Mouse (Mus musculus) heart, adult 9 months (tissue): ENCODE measurements around the gene Trmt13.
"Not testable (repeated sequence)": the region's sequence is repeated elsewhere in the genome, so short reads cannot be mapped to it uniquely, and the experiment has no call there.

Source experiments
- DNase-seq, 2 experiments: peaks; one replicate each; pipeline ENCODE4 v3.0.0; 2022; ENCODE audit warnings: low spot score in 2 of 2

Trmt13 gene

GRCm38 (mm10) chr3:116634091-116634490 is 19.7 kb upstream of the Trmt13 start:
- DNase-seq: no peak

- no peak for DNase-seq
Observed at GRCm38 (mm10) chr3:116632971-116633370, 18.6 kb upstream of the Trmt13 start.

GRCm38 (mm10) chr3:116631459-116631858 is 17.1 kb upstream of the Trmt13 start:
- DNase-seq: no peak

GRCm38 (mm10) chr3:116622641-116623040 is 8.3 kb upstream of the Trmt13 start:
- DNase-seq: no peak

- no peak for DNase-seq
Observed at GRCm38 (mm10) chr3:116620636-116621370, 6.4 kb upstream of the Trmt13 start.

GRCm38 (mm10) chr3:116618855-116619254 is 4.5 kb upstream of the Trmt13 start:
- DNase-seq: no peak

- DNase-seq: no peak
Observed at GRCm38 (mm10) chr3:116615318-116616068, 1.1 kb upstream of the Trmt13 start.

- DNase-seq: no peak
Observed at GRCm38 (mm10) chr3:116604570-116604969, 9.8 kb downstream of the Trmt13 start.

GRCm38 (mm10) chr3:116601781-116602180 is 12.6 kb downstream of the Trmt13 start:
- DNase-seq: no peak

GRCm38 (mm10) chr3:116601005-116601404 is 13.4 kb downstream of the Trmt13 start:
- DNase-seq: no peak

- DNase-seq: no peak
Observed at GRCm38 (mm10) chr3:116599705-116600104, 14.7 kb downstream of the Trmt13 start.

GRCm38 (mm10) chr3:116595603-116595991 is 18.8 kb downstream of the Trmt13 start:
- DNase-seq: no peak

- peak; percentile 96 to 97 for DNase-seq
Observed at GRCm38 (mm10) chr3:116594728-116595602, 19.4 kb downstream of the Trmt13 start, which contains the start of gene Sass6. TSS of gene Sass6 (plus strand) at chr3:116594982.

GRCm38 (mm10) chr3:116594076-116594727 is 20.2 kb downstream of the Trmt13 start:
- DNase-seq: no peak

- no peak for DNase-seq
Observed at GRCm38 (mm10) chr3:116582201-116582600, 32.2 kb downstream of the Trmt13 start.

GRCm38 (mm10) chr3:116577286-116577685 is 37.1 kb downstream of the Trmt13 start:
- no peak for DNase-seq

- no peak for DNase-seq
Observed at GRCm38 (mm10) chr3:116570628-116571027, 43.8 kb downstream of the Trmt13 start.

GRCm38 (mm10) chr3:116563095-116563492 is 51.3 kb downstream of the Trmt13 start:
- DNase-seq: no peak

GRCm38 (mm10) chr3:116562408-116563094 is 51.8 kb downstream of the Trmt13 start, which contains the start of gene Lrrc39:
TSS of gene Lrrc39 (plus strand) at chr3:116562973.
- DNase-seq: peak; percentile 40 to 55

- not testable (repeated sequence) for DNase-seq
Observed at GRCm38 (mm10) chr3:116561315-116561714, 53.1 kb downstream of the Trmt13 start.

GRCm38 (mm10) chr3:116551362-116551761 is 63.0 kb downstream of the Trmt13 start:
- DNase-seq: no peak
